Mouse (Mus musculus): ENCODE results near the gene Atp9a. TPM values are rescaled to one million over a fixed set of nuclear protein-coding genes. Genes with fewer than 3 reads are reported as not detected.

The Atp9a gene
- polyA plus RNA-seq, 1 experiment from 2014 or later: 15.0 TPM

DNA sequence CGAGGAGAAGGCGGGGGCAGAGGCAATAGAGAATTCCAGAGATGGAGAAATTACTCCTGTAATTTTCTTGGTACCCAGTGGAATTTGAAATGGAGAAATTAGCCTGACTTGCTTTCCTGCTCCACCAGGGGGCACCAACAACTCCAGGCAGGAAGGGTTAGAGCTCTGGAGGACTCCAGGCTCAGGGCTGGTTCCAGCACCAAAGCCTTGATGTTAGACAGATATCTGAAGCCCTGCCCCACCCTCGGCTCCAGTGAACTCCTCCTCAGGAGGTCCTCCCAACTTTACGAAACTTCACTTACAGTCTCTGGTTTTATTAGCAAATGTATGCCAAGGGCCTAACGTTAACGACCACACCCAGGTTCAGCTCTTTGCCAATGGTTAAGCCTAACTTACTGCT is 50.4 kb downstream of the Atp9a start:
- no peak overlapping the region for H3K4me3 ChIP-seq (replicated peaks; ENCODE audit: low read depth, low read length)
- no peak overlapping the region for H3K27ac ChIP-seq
- peak; percentile 82 for TF ChIP-seq CTCF (IDR thresholded peaks at IDR 0.05; ENCODE audit: low read depth)
- ATAC-seq (replicated peaks; ENCODE audit: low FRiP score, low read depth) (no peak), DNase-seq (ENCODE audit: low spot score) (peak; percentile 72)
- H3K4me1 ChIP-seq (replicated peaks; ENCODE audit: insufficient read depth, low read length): no peaks in the 10 kb centered on the region
- no peak overlapping the region for H3K4me2 ChIP-seq (ENCODE audit: low read length)
- no peaks in the 10 kb centered on the region for H3K27me3 ChIP-seq (ENCODE audit: insufficient read depth, low read length)
- 43% methylated on average over 6 of the region's 6 CpGs for WGBS
- H3K9ac ChIP-seq (ENCODE audit: low read depth, low read length): no peak overlapping the region
- no peaks in the 10 kb centered on the region for H3K9me3 ChIP-seq (replicated peaks; ENCODE audit: low read length)
- no peaks in the 10 kb centered on the region for H3K36me3 ChIP-seq (ENCODE audit: insufficient read depth, low read length)

DNA sequence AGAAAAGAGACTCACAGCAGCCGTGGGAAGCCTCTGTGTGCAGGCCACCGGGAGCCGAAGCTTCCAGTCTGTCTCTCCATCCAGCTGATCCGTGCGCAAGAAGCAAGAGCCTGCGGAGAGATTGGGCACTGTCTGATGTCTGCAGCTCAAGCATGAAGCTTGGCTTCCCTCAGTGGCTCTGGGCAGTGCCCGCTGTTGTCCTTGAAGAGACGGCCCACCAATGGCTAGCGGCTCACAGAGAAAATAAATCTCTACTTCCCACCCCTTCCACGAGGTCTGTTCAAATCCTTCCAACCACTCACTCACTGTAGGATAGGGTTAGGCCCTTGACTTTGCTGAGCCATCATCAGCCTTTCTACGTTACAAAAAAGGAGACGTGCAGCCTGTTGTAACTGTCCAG is 54.9 kb downstream of the Atp9a start:
- Histone ChIP-seq H3K4me3 (replicated peaks; ENCODE audit: low read depth, low read length) (no peak overlapping the region), H3K27ac (no peak overlapping the region), H3K27me3 (ENCODE audit: insufficient read depth, low read length) (no peaks in the 10 kb centered on the region), H3K9me3 (replicated peaks; ENCODE audit: low read length) (no peaks in the 10 kb centered on the region), H3K4me1 (replicated peaks; ENCODE audit: insufficient read depth, low read length) (no peaks in the 10 kb centered on the region), H3K4me2 (ENCODE audit: low read length) (no peak overlapping the region), H3K36me3 (ENCODE audit: insufficient read depth, low read length) (no peaks in the 10 kb centered on the region), H3K9ac (ENCODE audit: low read depth, low read length) (no peak overlapping the region)
- WGBS: 82% methylated on average over 12 of the region's 12 CpGs
- TF ChIP-seq CTCF (IDR thresholded peaks at IDR 0.05; ENCODE audit: low read depth): no peak
- DNase-seq (ENCODE audit: low spot score): no peak
- ATAC-seq (replicated peaks; ENCODE audit: low FRiP score, low read depth): no peak

- 91% methylated on average over 9 of the region's 9 CpGs for WGBS
- no peak overlapping the region for H3K4me2 ChIP-seq (ENCODE audit: low read length)
- no peak for TF ChIP-seq CTCF (IDR thresholded peaks at IDR 0.05; ENCODE audit: low read depth)
- no peak for ATAC-seq (replicated peaks; ENCODE audit: low FRiP score, low read depth)
- no peaks in the 10 kb centered on the region for H3K27me3 ChIP-seq (ENCODE audit: insufficient read depth, low read length)
- DNase-seq (ENCODE audit: low spot score): no peak
- H3K9ac ChIP-seq (ENCODE audit: low read depth, low read length): no peak overlapping the region
- H3K9me3 ChIP-seq (replicated peaks; ENCODE audit: low read length): no peaks in the 10 kb centered on the region
- H3K27ac ChIP-seq: no peak overlapping the region
- no peaks in the 10 kb centered on the region for H3K4me1 ChIP-seq (replicated peaks; ENCODE audit: insufficient read depth, low read length)
- no peaks in the 10 kb centered on the region for H3K36me3 ChIP-seq (ENCODE audit: insufficient read depth, low read length)
- H3K4me3 ChIP-seq (replicated peaks; ENCODE audit: low read depth, low read length): no peak overlapping the region
Measured at GRCm38 (mm10) chr2:168685909-168686308, 56.3 kb downstream of the Atp9a start.

DNA sequence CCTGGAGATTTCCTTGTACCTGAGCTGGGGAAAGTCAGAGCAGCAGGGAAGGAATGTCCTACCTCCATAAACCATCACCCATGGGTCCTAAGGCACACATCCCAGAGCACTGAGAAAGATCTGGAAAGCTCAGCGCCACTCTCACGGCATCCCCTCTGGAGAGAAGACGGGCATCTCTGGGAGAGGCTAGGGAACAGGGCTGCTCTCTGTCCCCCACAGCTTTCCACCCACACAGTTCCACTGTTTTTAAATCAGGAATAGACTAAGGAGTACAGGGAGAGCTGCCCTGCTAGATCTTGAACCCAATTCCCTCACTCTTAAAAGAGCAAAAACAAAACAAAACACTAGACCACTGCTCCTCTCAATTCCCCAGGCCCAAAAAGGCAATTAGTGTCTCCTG is 57.5 kb downstream of the Atp9a start:
- no peak overlapping the region for H3K4me2 ChIP-seq (ENCODE audit: low read length)

DNA sequence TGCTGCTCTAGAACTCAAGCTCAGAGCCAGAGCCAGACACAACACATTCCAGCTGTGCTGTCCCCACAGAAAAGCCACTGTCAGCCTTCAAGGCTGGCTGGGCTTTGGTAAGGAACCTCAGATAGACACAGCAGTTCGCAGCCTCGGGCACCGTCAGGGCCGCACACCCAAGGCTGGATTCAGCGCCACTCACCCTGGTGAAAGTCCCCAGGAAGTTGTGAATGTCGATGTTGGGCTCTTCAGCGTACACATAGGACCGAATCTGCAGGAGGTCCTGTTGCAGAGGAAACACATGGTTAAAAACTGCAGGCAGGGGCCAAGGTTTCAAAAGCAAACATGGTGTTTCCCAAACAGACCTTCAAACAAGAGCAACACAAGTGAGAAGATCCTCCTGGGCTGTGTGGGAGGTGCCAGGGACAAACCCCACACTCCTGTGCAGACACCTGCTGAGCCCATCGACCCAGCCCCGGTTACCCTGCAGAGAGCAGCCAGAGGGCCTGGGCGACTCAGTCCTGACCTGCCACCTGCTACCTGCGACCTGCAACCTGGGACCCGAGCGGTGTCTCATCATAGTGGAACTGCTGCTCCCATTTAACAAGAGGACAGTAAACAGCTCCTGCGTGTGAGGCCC is 58.6 kb downstream of the Atp9a start:
- Histone ChIP-seq H3K27ac (no peak overlapping the region), H3K27me3 (ENCODE audit: insufficient read depth, low read length) (no peaks in the 10 kb centered on the region), H3K4me1 (replicated peaks; ENCODE audit: insufficient read depth, low read length) (no peaks in the 10 kb centered on the region), H3K4me2 (ENCODE audit: low read length) (no peak overlapping the region), H3K36me3 (ENCODE audit: insufficient read depth, low read length) (no peaks in the 10 kb centered on the region), H3K9ac (ENCODE audit: low read depth, low read length) (no peak overlapping the region), H3K9me3 (replicated peaks; ENCODE audit: low read length) (no peaks in the 10 kb centered on the region), H3K4me3 (replicated peaks; ENCODE audit: low read depth, low read length) (no peak overlapping the region)
- no peak for TF ChIP-seq CTCF (IDR thresholded peaks at IDR 0.05; ENCODE audit: low read depth)
- ATAC-seq (replicated peaks; ENCODE audit: low FRiP score, low read depth): no peak
- DNase-seq (ENCODE audit: low spot score): no peak
- WGBS: 48% methylated on average over 15 of the region's 15 CpGs

More for the DNA sequence above, 57.5 kb downstream of the Atp9a start:
- no peak for TF ChIP-seq CTCF (IDR thresholded peaks at IDR 0.05; ENCODE audit: low read depth)
- Histone ChIP-seq H3K36me3 (ENCODE audit: insufficient read depth, low read length) (no peaks in the 10 kb centered on the region), H3K27ac (no peak overlapping the region), H3K9me3 (replicated peaks; ENCODE audit: low read length) (no peaks in the 10 kb centered on the region), H3K27me3 (ENCODE audit: insufficient read depth, low read length) (no peaks in the 10 kb centered on the region), H3K4me1 (replicated peaks; ENCODE audit: insufficient read depth, low read length) (no peaks in the 10 kb centered on the region), H3K4me3 (replicated peaks; ENCODE audit: low read depth, low read length) (no peak overlapping the region), H3K9ac (ENCODE audit: low read depth, low read length) (no peak overlapping the region)
- DNase-seq (ENCODE audit: low spot score) (no peak), ATAC-seq (replicated peaks; ENCODE audit: low FRiP score, low read depth) (no peak)
- WGBS: 83% methylated on average over 3 of the region's 3 CpGs

DNA sequence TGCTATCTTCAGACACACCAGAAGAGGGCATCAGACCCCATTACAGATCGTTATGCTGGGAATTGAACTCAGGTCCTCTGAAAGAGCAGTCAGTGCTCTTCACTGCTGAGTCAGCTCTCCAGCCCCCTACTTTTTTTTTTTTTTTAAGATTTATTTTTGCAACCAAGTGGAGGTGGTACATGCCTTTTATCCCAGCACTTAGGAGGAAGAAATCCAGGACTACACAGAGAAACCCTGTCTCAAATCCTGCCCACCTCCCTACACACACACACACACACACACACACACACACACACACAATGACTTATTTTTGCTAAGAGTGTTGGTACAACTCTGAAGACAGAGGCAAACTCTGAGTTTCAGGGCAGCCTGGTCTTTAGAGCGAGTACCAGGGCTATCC is 59.5 kb downstream of the Atp9a start:
- WGBS: 84% methylated on average over 2 of the region's 2 CpGs
- H3K4me1 ChIP-seq (replicated peaks; ENCODE audit: insufficient read depth, low read length): no peaks in the 10 kb centered on the region
- no peaks in the 10 kb centered on the region for H3K9me3 ChIP-seq (replicated peaks; ENCODE audit: low read length)
- H3K36me3 ChIP-seq (ENCODE audit: insufficient read depth, low read length): no peaks in the 10 kb centered on the region
- H3K4me3 ChIP-seq (replicated peaks; ENCODE audit: low read depth, low read length): no peak overlapping the region
- H3K9ac ChIP-seq (ENCODE audit: low read depth, low read length): no peak overlapping the region
- ATAC-seq (replicated peaks; ENCODE audit: low FRiP score, low read depth) (no peak), DNase-seq (ENCODE audit: low spot score) (no peak)
- no peaks in the 10 kb centered on the region for H3K27me3 ChIP-seq (ENCODE audit: insufficient read depth, low read length)
- H3K27ac ChIP-seq: no peak overlapping the region
- TF ChIP-seq CTCF (IDR thresholded peaks at IDR 0.05; ENCODE audit: low read depth): no peak
- no peak overlapping the region for H3K4me2 ChIP-seq (ENCODE audit: low read length)

DNA sequence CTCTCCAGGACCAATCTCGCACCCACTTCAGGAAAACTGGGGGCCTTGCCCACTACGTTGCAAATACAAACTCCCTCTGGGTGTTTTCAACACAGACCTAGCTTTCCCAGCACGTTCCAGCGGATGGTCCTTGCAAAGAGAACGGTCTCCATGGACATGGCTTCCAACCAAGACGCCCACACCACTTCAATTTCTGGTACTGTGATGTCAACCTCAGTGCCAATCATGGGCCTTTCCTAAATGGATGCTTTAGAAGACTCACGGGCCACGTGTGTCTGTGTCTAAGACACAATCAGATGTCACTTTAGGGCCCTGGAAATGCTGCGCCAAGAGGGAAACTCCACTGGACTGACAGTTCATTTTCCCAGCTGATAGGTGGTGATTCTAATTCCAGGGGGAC is 60.7 kb downstream of the Atp9a start:
- Histone ChIP-seq H3K4me2 (ENCODE audit: low read length) (no peak overlapping the region), H3K9ac (ENCODE audit: low read depth, low read length) (no peak overlapping the region), H3K9me3 (replicated peaks; ENCODE audit: low read length) (no peaks in the 10 kb centered on the region), H3K27me3 (ENCODE audit: insufficient read depth, low read length) (no peaks in the 10 kb centered on the region), H3K27ac (no peak overlapping the region), H3K4me1 (replicated peaks; ENCODE audit: insufficient read depth, low read length) (no peaks in the 10 kb centered on the region), H3K36me3 (ENCODE audit: insufficient read depth, low read length) (no peaks in the 10 kb centered on the region), H3K4me3 (replicated peaks; ENCODE audit: low read depth, low read length) (no peak overlapping the region)
- no peak for ATAC-seq (replicated peaks; ENCODE audit: low FRiP score, low read depth)
- 94% methylated on average over 9 of the region's 9 CpGs for WGBS
- no peak for DNase-seq (ENCODE audit: low spot score)
- no peak for TF ChIP-seq CTCF (IDR thresholded peaks at IDR 0.05; ENCODE audit: low read depth)
